Mouse (Mus musculus) brain, embryonic 14.5 days (tissue): ENCODE measurements around the gene Elp6. TPM values are rescaled to one million over a fixed set of nuclear protein-coding genes. Genes with fewer than 3 reads are reported as not detected.
"Not testable (repeated sequence)": the region's sequence is repeated elsewhere in the genome, so short reads cannot be mapped to it uniquely, and the experiment has no call there.

Experiments used
- DNase-seq: peaks from one replicate; pipeline ENCODE4 v3.0.0-alpha.2; 2011; ENCODE audit warnings: low read depth
- CTCF ChIP-seq: fragments of 200-500 bp; IDR thresholded peaks from 2 replicates; pipeline ENCODE4 v1.5.1; 2012; ENCODE audit warnings: inconsistent platforms, mild to moderate bottlenecking, moderate library complexity, borderline replicate concordance; ENCODE audit not compliant: insufficient read depth, insufficient read length; ENCODE audit errors: extremely low read depth
- POLR2A ChIP-seq: fragments of 200-500 bp; IDR thresholded peaks from 2 replicates; pipeline ENCODE4 v1.6.1; 2012; ENCODE audit warnings: mild to moderate bottlenecking, inconsistent platforms, borderline replicate concordance; ENCODE audit not compliant: poor library complexity, insufficient read depth, insufficient read length, severe bottlenecking; ENCODE audit errors: extremely low read depth
- polyA plus RNA-seq: library from polyadenylated mRNA; depleted of rRNA; stranded (reverse); fragments of >200 nt; gene quantifications from 2 replicates; pipeline ENCODE4 v1.2.3, GENCODE M21; 2012

Gene Elp6
- polyA plus RNA-seq, 1 experiment = 46.6 TPM

DNA sequence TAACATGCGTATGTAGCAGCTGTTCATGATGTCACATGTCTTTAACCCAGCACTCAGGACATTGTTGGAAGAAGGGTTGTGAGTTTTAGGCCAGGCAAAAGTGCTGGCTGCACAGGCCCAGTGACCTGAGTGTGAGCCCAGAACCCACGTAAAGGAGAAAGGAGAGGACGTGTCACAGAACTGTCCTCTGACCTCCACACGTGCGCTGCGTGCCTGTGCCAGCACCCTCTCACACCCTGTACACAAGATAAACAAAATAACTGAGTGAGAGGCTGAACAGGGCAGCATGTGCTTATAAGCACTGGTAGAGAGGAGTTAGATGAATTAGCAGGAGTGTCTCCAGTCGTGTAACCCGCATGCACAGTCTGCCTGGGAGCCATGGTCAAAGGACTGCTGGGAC, 11.5 kb downstream of the Elp6 start:
- no peak for DNase-seq
- no peak for TF ChIP-seq CTCF
- TF ChIP-seq POLR2A = no peak

DNA sequence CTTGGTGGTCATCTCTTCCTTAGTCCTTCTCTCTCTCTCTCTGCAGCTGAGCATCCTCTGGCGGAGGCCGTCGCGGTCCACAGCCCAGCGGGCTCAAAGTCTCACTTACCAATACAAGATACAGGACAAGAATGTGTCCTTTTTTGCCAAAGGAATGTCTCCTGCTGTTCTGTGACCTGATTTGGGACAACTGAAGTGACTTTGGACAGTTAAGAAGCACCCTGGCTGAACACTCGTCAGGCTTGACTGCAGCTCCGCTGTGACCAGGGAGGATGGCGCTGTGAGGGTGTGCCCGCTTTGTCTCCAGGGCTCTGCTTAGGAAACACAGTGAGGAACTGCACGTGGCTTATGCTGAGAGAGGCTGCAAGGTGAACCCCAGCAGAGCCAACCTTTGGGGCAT, 15.8 kb downstream of the Elp6 start:
- no peak for DNase-seq

DNA sequence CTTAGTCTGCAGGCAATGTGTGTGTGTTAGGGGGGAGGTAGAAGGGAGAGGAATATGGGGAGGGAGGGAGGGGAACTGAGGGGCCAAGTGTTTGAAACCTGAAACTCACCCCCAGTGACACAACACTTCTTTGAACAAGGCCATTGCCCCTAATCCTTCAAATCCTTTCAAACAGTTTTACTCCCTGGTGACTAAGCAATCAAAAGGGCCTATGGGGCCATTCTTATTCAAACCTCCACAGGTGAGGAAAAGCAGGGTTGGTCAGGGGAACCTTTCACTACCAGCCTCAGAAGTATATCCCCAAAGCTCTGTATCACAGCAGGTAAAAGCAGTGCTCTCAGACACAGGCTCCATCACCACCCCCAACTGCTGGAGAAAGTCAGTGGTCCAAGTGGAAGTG, 18.0 kb downstream of the Elp6 start:
- TF ChIP-seq CTCF (no peak), POLR2A (no peak)
- no peak for DNase-seq

More for the DNA sequence above, 15.8 kb downstream of the Elp6 start:
- no peak for TF ChIP-seq POLR2A
- TF ChIP-seq CTCF = no peak

DNA sequence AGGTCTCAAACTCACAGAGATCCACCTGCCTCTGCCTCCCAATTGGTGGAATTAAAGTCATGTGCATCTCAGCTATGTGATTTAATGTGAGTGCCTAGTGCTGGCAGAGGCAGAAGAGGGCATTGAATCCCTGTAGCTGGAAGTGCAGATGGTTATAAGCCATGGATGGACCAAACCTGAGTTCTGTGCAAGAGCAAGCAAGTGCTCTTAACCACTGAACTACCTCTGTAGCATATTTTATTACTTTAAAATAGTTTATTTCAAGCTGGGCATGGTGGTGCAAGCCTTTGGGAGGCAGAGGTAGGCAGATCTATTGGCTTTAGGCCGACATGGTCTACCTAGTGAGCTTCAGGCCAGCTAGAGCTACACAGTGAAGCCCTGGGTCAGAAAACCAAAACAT, 19.2 kb downstream of the Elp6 start:
- TF ChIP-seq POLR2A = no peak
- no peak for TF ChIP-seq CTCF
- no peak for DNase-seq

DNA sequence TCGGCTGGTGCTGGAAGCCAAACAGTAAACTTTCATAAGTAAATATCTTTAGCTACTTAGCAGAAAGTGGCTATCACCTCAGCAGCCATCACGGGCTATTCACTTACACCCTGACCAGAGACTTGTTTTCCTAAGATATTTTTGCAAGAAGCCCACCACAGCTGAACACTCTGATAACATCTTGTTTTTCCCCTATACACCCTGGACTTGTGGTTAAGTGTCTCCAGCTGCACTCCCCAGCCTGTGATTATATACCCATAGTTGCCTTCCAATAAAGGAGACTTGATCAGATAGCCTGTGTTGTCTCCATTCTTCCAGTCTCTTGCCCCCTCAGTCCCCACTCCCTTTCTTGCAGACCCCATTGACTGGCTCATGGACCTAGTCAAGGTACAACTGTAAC, 23.2 kb downstream of the Elp6 start:
- DNase-seq = no peak
- no peak for TF ChIP-seq CTCF
- no peak for TF ChIP-seq POLR2A

DNA sequence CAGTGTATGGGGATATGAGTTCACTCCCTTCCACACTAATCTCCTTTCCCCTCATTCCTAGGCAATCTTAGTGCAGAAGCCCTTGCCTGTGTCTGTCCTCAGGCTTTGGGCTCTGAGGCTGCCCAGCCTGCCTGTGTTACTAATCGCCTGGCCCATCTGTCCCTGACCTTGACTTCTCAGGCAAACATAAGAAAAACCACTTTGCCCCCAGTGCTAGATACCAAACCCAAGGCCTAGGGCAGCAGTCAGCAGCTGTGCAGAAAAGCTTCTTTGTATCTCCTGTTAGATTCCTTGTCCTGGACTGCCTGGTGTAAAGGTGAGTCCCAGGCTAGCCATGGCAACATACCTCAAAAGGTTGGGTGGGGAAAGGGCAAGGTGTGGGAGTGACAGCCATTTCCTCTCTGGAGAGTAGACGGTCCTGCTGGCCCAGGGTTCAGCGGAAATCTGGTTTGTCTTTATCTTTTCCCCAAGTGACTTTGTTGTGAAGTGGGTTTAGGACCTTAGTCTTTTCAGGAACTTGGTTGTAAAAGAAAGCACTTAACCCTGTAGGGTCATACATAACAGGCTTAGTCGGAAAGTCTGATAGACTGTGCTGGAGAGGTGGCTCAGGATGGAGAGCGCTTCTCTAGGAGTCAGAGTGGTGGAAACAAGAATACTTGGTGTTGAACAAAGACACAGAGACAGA, 24.1 kb downstream of the Elp6 start:
- no peak for TF ChIP-seq POLR2A
- no peak for TF ChIP-seq CTCF
- no peak for DNase-seq

DNA sequence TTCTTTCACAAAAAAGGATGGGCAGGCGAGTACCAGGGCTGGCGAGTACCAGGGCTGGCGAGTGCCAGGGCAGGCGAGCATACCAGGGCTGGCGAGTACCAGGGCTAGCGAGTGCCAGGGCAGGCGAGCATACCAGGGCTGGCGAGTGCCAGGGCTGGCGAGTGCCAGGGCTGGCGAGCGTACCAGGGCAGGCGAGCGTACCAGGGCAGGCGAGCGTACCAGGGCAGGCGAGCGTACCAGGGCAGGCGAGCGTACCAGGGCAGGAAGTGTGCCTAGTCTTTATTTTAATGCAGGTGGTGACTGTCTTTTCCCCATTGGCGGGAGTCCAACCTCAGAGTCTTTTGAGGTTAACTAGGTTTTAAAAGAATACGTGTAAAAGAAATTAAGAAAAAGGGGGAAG, 24.7 kb downstream of the Elp6 start:
- TF ChIP-seq POLR2A = no peak
- peak; percentile 26 for DNase-seq

DNA sequence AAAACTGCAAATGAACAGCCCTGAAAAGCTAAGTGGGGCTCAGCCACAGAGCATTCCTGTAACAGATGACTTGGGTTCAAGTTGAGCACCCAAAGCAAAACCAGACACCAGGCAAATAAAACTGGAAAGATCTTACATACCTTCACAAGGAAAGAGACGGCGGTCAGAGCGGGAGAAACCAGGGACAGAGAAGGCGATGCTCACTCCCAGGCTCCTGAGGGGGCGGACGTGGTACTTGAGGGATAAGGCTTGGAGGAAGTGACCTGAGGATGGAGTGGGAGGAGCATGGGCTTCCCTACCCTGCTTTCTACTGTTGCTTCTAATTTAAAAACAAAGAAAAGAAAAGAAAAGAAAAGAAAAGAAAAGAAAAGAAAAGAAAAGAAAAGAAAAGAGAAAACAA, 25.4 kb downstream of the Elp6 start:
- no peak for DNase-seq
- TF ChIP-seq CTCF (no peak), POLR2A (no peak)

DNA sequence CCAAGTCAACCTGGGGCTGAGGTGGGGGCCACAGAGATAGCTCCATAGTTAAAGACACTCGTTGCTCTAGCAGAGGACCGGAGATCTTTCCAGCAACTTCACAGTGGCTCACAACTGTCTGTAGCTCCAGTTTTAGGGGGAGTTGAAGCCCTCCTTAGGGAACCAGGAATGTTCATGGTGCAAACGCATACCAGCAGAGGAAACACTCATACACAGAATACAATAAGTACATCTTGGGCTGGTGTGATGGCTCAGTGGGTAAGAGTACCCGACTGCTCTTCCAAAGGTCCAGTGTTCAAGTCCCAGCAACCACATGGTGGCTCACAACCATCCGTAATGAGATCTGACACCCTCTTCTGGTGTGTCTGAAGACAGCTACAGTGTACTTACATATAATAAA, 25.9 kb downstream of the Elp6 start:
- not testable (repeated sequence) for DNase-seq

DNA sequence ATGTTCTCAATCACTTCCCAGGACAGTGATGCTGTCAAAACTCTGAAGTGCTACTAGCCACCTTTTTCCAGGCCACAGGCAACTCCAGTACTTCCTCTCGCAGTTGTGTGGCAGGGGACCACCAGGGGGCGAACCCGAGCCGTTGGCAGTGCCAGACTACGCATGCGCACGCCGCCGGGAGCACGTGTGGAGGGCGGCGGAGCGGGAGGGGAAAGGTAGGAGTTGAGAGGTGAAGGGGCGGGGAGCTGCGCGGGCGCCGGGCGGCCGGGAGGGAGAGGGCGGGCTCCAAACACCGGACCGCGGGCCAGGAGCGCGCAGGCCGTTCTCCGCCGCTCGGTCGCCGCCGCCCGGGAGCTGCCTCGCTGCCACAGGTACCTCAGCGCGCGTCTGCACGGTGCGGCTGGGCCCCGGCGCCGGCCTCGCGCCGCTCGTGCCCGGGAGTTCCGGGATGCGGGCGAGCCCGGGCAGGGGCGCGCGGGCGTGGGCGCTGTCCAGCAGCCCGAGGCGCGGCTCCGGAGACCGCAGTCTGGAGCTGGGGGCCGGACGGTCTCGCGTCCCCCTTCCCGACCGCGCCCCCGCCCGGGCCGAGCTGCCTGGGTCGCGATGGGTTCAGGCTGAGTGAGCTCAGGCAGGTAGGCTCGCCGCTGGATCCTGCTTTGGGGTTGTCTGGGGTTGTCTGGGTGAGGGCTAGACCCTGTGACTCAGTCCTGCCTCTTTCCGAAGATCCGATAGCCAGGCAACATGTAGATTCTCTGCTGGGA, 28.3 kb downstream of the Elp6 start, which contains the start of gene Scap:
Gene Scap, plus strand, starts transcription at position 154 of the 761 bp plus-strand sequence.
- TF ChIP-seq CTCF = peak; percentile 99
- TF ChIP-seq POLR2A = peak; percentile 58; the same call in 1 of the 2 replicates
- DNase-seq = peak; percentile 96

DNA sequence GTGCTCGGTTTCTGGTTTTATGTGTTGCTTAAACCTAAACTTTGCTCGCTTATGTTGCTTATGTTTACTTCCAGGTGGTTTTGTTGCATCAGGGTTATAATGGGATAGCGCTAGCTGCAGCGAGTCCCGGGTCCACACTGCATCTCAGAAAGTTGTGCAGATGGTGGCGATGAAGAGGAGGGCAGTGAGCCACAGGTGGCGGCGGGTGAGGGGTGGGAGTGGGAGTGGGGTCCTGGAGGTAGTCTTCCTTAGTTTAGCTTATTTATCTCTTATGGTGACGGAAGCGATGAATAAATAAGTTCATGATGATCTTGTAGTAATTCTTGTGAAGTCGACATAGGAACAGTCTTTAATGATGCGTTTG, 28.9 kb downstream of the Elp6 start:
- DNase-seq = no peak
- TF ChIP-seq POLR2A = no peak
- no peak for TF ChIP-seq CTCF

DNA sequence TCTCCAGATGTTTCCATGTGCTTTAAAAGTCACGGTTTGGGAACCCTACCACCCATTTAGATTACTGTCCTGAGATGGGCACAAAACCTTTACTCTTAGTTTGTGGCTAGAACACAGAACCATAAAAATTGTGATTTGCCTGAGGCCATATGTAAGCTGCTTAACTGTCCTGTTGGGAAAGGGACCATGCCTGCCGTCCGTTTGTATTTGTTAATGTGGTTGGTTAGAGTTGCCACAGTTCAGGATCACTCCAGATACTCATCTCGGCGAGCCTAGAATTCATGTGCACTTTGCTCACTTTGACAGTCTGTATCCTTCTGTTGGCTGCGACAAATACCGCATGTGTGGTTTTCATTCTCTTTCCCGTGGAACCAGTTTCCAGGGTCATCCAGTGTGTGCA, 29.9 kb downstream of the Elp6 start:
- no peak for DNase-seq
- TF ChIP-seq POLR2A (no peak), CTCF (no peak)

DNA sequence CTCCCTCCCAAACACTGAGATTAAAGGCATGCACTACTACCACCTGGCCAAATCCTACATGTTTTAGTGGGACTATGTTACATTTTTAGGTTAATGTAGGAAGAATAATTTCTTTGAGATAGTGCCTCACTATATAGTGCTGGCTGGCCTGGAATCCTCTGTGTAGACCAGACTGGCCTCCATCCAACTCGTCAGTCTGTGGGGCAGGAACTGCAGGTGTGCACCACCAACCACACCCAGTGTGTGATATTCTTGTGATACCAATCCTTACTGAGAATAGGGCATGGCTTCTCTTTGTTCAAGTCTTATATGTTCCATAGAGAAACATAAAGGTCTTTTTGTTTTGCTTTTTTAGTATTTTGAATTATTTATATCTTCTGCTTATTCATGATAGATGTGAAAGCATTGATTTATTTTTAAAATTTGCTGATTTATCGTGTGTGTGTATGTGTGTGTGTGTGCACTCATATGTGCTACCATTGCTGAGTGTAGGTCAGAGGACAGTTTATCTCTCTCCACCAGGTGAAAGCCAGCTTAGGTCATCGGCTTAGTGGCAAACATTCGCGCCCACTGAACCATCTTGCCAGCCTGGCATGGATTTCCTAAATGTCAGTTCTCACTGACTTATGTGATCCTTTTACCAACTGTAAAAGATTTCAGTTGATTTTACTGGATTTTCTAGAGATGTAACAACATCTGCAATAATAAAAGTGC, 35.2 kb downstream of the Elp6 start:
- TF ChIP-seq CTCF (no peak), POLR2A (no peak)
- no peak for DNase-seq
